Mouse (Mus musculus): ENCODE results near the gene Scn8a.
"Not testable (repeated sequence)": the region's sequence is repeated elsewhere in the genome, so short reads cannot be mapped to it uniquely, and the experiment has no call there.

Gene Scn8a

GRCm38 (mm10) chr15:100869558-100869957 is at the start of gene Scn8a:
Scn8a (plus strand) TSS chr15:100869858.
- DNase-seq (ENCODE audit: low spot score in 2 of 2) = no peak

- no peak for DNase-seq (ENCODE audit: low spot score in 2 of 2)
These were observed 47.8 kb upstream of the Scn8a start for GRCm38 (mm10) chr15:100821824-100822223.

GRCm38 (mm10) chr15:100822370-100822769 is 47.3 kb upstream of the Scn8a start:
- not testable (repeated sequence) for DNase-seq (ENCODE audit: low spot score in 2 of 2)

- DNase-seq (ENCODE audit: low spot score in 2 of 2) = peak; percentile 78 to 81
These were observed 44.3 kb upstream of the Scn8a start for GRCm38 (mm10) chr15:100825249-100825856.

- peak; percentile 71 to 81 for DNase-seq (ENCODE audit: low spot score in 2 of 2)
These were observed 43.6 kb upstream of the Scn8a start for GRCm38 (mm10) chr15:100826076-100826475.

GRCm38 (mm10) chr15:100829775-100830174 is 39.9 kb upstream of the Scn8a start:
- DNase-seq (ENCODE audit: low spot score in 2 of 2) = peak; percentile 79 to 87

- no peak for DNase-seq (ENCODE audit: low spot score in 2 of 2)
These were observed 39.0 kb upstream of the Scn8a start for GRCm38 (mm10) chr15:100830682-100831081.

GRCm38 (mm10) chr15:100832144-100832543 is 37.5 kb upstream of the Scn8a start:
- DNase-seq (ENCODE audit: low spot score in 2 of 2) = no peak

GRCm38 (mm10) chr15:100832784-100833183 is 36.9 kb upstream of the Scn8a start:
- peak in 1 of 2 experiments; percentile 69 for DNase-seq (ENCODE audit: low spot score in 2 of 2)

- DNase-seq (ENCODE audit: low spot score in 2 of 2) = no peak
These were observed 32.9 kb upstream of the Scn8a start for GRCm38 (mm10) chr15:100836729-100837128.

GRCm38 (mm10) chr15:100838607-100839207 is 31.0 kb upstream of the Scn8a start:
- peak; percentile 67 to 73 for DNase-seq (ENCODE audit: low spot score in 2 of 2)

- DNase-seq (ENCODE audit: low spot score in 2 of 2) = no peak
These were observed 25.3 kb upstream of the Scn8a start for GRCm38 (mm10) chr15:100844336-100844735.

GRCm38 (mm10) chr15:100845049-100845879 is 24.4 kb upstream of the Scn8a start:
- DNase-seq (ENCODE audit: low spot score in 2 of 2) = no peak

- no peak for DNase-seq (ENCODE audit: low spot score in 2 of 2)
These were observed 22.5 kb upstream of the Scn8a start for GRCm38 (mm10) chr15:100847193-100847592.

- DNase-seq (ENCODE audit: low spot score in 2 of 2) = no peak
These were observed 12.1 kb upstream of the Scn8a start for GRCm38 (mm10) chr15:100857586-100857985.

GRCm38 (mm10) chr15:100860856-100861255 is 8.8 kb upstream of the Scn8a start:
- DNase-seq (ENCODE audit: low spot score in 2 of 2) = no peak

- no peak for DNase-seq (ENCODE audit: low spot score in 2 of 2)
These were observed 4.1 kb upstream of the Scn8a start for GRCm38 (mm10) chr15:100865556-100865955.

- peak; percentile 78 to 82 for DNase-seq (ENCODE audit: low spot score in 2 of 2)
These were observed 530 bp downstream of the Scn8a start for GRCm38 (mm10) chr15:100870001-100870774.

- peak; percentile 81 to 86 for DNase-seq (ENCODE audit: low spot score in 2 of 2)
These were observed 1.1 kb downstream of the Scn8a start for GRCm38 (mm10) chr15:100870775-100871106.

GRCm38 (mm10) chr15:100871107-100872011 is 1.7 kb downstream of the Scn8a start:
- DNase-seq (ENCODE audit: low spot score in 2 of 2) = peak; percentile 61

- peak; percentile 67 to 68 for DNase-seq (ENCODE audit: low spot score in 2 of 2)
These were observed 3.5 kb downstream of the Scn8a start for GRCm38 (mm10) chr15:100873155-100873554.
